Mouse (Mus musculus) embryonic fibroblast, embryonic 13.5 days (primary cell): ENCODE data around the gene Ntan1.
"Not testable (repeated sequence)": the region's sequence is repeated elsewhere in the genome, so short reads cannot be mapped to it uniquely, and the experiment has no call there.

ENCODE experiments used
- CTCF ChIP-seq: IDR thresholded peaks from 2 replicates; pipeline ENCODE4 v1.5.1; 2011; ENCODE audit warnings: mild to moderate bottlenecking, control low read depth, low read length, moderate library complexity, borderline replicate concordance; ENCODE audit not compliant: insufficient read depth
- POLR2A ChIP-seq: IDR thresholded peaks from 2 replicates; pipeline ENCODE4 v1.6.1; 2011; ENCODE audit warnings: low read depth, mild to moderate bottlenecking, control low read depth, low read length, moderate library complexity

DNA sequence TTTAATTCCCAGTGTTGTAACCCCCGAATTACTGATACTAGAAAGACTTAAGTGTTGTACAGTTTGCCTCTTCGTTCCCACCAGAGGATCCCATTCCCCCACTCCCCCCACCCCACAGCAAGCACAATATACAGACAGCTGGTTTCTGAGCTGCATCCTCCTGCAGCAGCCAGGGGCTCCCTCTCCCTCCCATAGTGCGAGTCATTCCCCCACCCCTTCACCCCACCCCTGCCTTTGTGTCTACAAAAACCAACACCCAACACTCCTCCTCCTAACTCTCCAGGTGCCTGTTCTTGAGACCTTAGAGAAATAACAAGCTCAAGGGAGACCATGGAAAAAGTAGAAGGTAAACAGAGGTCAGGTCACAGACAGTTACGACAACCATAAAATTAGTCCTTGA, 47.0 kb upstream of the Ntan1 start:
- not testable (repeated sequence) for TF ChIP-seq POLR2A, CTCF
